Mouse (Mus musculus) forebrain, embryonic 12.5 days (tissue): ENCODE results near the gene Timm44. TPM values are rescaled to one million over a fixed set of nuclear protein-coding genes. Genes with fewer than 3 reads are reported as not detected.

Source experiments
- polyA plus RNA-seq: library from polyadenylated mRNA; unstranded; fragments of >200 nt; fragmentation: Nextera tagmentation; extraction: Ambion mirVana; gene quantifications from 2 replicates; pipeline ENCODE4 v1.2.1, GENCODE M21; 2016

Timm44 gene
- polyA plus RNA-seq, 1 experiment from 2014 or later = 55.6 TPM

Other genes starting within 250 kb of the Timm44 start
- not detected in 2 replicates for gene Cd209f, start 170.1 kb downstream of the Timm44 start, polyA plus RNA-seq
- gene Cd209g, start 141.8 kb downstream of the Timm44 start, polyA plus RNA-seq = not detected in 2 replicates
- gene Evi5l, start 109.3 kb downstream of the Timm44 start, polyA plus RNA-seq = 46.9 and 55.5 TPM in 2 replicates
- 39.9 and 45.0 TPM in 2 replicates for gene Prr36, start 58.5 kb downstream of the Timm44 start, polyA plus RNA-seq
- gene Lrrc8e, start 49.1 kb downstream of the Timm44 start, polyA plus RNA-seq = 0.13 TPM in 2 replicates
- gene Map2k7, start 37.2 kb downstream of the Timm44 start, polyA plus RNA-seq = 36.8 TPM in 2 replicates
- gene Gm49320, start 37.0 kb downstream of the Timm44 start, polyA plus RNA-seq = 1.3 and 1.8 TPM in 2 replicates
- gene Tgfbr3l, start 27.7 kb downstream of the Timm44 start, polyA plus RNA-seq = 3.7 and 4.5 TPM in 2 replicates
- 63.2 and 67.2 TPM in 2 replicates for gene Snapc2, start 22.8 kb downstream of the Timm44 start, polyA plus RNA-seq
- gene Ctxn1, start 16.6 kb downstream of the Timm44 start, polyA plus RNA-seq = 189 and 199 TPM in 2 replicates
- 20.9 and 24.1 TPM in 2 replicates for gene Ccl25, start 49.3 kb upstream of the Timm44 start, polyA plus RNA-seq
- 309 and 310 TPM in 2 replicates for gene Elavl1, start 49.5 kb upstream of the Timm44 start, polyA plus RNA-seq
- gene Cers4, start 217.1 kb upstream of the Timm44 start, polyA plus RNA-seq = 18.4 and 21.7 TPM in 2 replicates